Mouse (Mus musculus): ENCODE results near the gene Cel. TPM values are rescaled to one million over a fixed set of nuclear protein-coding genes. Genes with fewer than 3 reads are reported as not detected.
A peak's percentile ranks its signal among the peaks of the same experiment; 100 is the strongest.

Cel gene
- polyA plus RNA-seq, 1 experiment: not detected

- TF ChIP-seq GATA1 (IDR thresholded peaks at IDR 0.05; ENCODE audit: borderline replicate concordance, low read length): no peak
- TF ChIP-seq FLI1 (IDR thresholded peaks at IDR 0.05; ENCODE audit: low read length): no peak
- peak overlapping the region; percentile 92 for H3K4me3 ChIP-seq (replicated peaks)
- peaks cover 96% of the 10 kb centered on the region for H3K4me1 ChIP-seq
- peaks cover 4% of the 10 kb centered on the region for H3K36me3 ChIP-seq (replicated peaks; ENCODE audit: low read length)
- H3K27me3 ChIP-seq (replicated peaks): peaks cover 68% of the 10 kb centered on the region
- no peaks in the 10 kb centered on the region for H3K9me3 ChIP-seq
These were observed 29.2 kb downstream of the Cel start for GRCm38 (mm10) chr2:28533901-28534435.

DNA sequence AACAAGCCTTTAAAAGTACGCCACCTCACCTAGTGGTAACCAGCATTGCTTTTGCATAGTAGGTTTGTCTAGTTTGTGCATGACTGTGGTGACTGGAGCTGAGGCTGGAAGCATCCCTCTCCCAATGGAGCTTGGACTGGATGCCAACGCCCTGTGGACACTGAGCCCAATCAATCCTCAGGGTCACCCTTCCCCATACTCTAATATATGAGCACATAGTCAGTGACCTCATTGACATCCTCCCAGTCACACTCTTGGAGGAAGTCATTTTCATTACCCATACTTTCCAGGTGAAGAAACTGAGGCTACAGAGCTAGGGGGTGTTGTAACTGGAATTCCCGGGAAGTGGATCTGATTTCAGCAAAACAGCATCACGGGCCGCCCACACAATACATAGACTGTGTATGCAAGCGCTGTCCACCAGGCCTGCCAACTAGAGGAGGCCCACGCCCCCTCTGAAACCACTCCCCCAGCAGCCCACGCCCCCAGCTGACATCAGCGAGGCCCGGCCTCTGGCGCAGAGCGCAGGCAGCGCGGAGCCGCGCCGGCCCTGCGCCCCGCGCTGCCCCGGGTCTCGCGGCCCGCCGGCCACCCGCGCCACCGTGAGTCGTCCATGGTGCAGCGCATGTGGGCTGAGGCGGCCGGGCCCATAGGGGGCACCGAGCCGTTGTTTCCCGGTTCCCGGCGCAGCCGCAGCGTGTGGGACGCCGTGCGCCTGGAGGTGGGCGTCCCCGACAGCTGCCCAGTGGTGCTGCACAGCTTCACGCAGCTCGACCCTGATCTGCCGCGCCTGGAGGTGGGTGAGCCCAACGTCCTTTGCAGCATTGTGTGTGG, 30.0 kb downstream of the Cel start:
- no peak for TF ChIP-seq GATA1 (IDR thresholded peaks at IDR 0.05; ENCODE audit: borderline replicate concordance, low read length)
- TF ChIP-seq FLI1 (IDR thresholded peaks at IDR 0.05; ENCODE audit: low read length): no peak
- Histone ChIP-seq H3K4me1 (peaks cover 95% of the 10 kb centered on the region), H3K9me3 (no peaks in the 10 kb centered on the region), H3K4me3 (replicated peaks) (peak overlapping the region; percentile 92), H3K27me3 (replicated peaks) (peaks cover 65% of the 10 kb centered on the region), H3K36me3 (replicated peaks; ENCODE audit: low read length) (no peaks in the 10 kb centered on the region)

DNA sequence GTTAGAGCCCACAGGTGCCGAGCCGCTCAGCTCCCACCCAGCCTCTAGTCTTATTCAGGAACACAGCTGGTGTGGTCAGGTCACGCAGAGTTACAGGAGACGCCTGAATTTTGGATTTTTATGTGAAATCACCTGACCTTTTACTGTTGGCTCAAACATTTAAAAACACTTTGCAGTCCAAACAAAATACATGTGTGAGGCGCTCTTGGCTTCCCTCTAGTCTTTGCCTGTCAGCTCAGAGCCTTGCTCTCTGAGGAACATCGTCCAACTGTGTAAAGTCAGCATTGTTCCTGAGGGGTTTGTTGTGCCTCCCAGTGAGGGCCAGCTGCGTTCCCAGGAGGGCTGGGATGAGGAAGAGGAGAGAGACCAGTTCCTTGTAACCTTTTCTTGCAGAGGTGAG, 32.9 kb downstream of the Cel start:
- Histone ChIP-seq H3K4me1 (peaks cover 97% of the 10 kb centered on the region), H3K36me3 (replicated peaks; ENCODE audit: low read length) (no peaks in the 10 kb centered on the region), H3K9me3 (no peaks in the 10 kb centered on the region), H3K4me3 (replicated peaks) (no peak overlapping the region), H3K27me3 (replicated peaks) (peaks cover 46% of the 10 kb centered on the region)
- TF ChIP-seq FLI1 (IDR thresholded peaks at IDR 0.05; ENCODE audit: low read length): no peak
- no peak for TF ChIP-seq GATA1 (IDR thresholded peaks at IDR 0.05; ENCODE audit: borderline replicate concordance, low read length)

DNA sequence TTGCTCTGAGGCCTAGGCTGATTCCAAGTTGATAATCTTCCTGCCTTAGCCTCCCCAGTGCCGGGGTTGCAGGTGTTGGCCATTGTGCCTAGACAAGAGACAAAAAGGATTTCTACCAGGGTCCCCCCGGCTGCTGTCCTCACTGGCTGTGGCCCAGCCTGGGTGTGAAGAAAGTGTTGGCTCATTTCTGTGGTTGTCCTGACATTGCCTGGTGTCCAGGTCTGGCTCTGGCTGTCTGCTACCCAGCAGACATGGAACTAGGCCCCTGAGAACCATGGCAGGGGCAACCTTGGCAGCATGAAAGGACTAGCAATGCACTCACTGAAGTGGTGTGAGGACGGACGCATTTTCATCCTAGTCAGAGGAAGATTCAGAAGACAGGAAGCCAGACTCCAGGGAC, 33.3 kb downstream of the Cel start:
- H3K27me3 ChIP-seq (replicated peaks): peaks cover 41% of the 10 kb centered on the region
- no peaks in the 10 kb centered on the region for H3K9me3 ChIP-seq
- TF ChIP-seq GATA1 (IDR thresholded peaks at IDR 0.05; ENCODE audit: borderline replicate concordance, low read length) (no peak), FLI1 (IDR thresholded peaks at IDR 0.05; ENCODE audit: low read length) (no peak)
- H3K4me3 ChIP-seq (replicated peaks): no peak overlapping the region
- peaks cover 97% of the 10 kb centered on the region for H3K4me1 ChIP-seq
- H3K36me3 ChIP-seq (replicated peaks; ENCODE audit: low read length): no peaks in the 10 kb centered on the region

DNA sequence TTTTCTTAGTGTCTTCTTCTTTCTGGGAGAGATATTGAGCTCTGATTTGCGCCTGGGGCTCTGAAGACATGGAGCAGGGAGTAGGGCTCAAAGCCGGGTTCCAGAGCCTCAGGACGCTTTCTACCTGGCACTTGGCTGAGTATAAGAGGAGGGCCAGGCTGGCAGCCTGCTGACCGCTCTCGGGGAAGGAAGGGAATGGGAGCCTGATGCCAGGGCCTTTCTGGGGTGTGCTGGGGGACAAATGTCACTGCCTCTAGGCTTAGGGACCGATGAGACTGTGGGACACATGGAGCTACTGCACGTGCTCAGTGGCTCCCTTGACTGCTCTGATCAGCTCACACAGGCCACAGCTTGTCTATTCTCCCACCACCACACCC, 34.9 kb downstream of the Cel start:
- H3K4me3 ChIP-seq (replicated peaks): no peak overlapping the region
- no peaks in the 10 kb centered on the region for H3K36me3 ChIP-seq (replicated peaks; ENCODE audit: low read length)
- H3K4me1 ChIP-seq: peaks cover 97% of the 10 kb centered on the region
- H3K9me3 ChIP-seq: no peaks in the 10 kb centered on the region
- TF ChIP-seq FLI1 (IDR thresholded peaks at IDR 0.05; ENCODE audit: low read length) (no peak), GATA1 (IDR thresholded peaks at IDR 0.05; ENCODE audit: borderline replicate concordance, low read length) (no peak)
- H3K27me3 ChIP-seq (replicated peaks): peaks cover 26% of the 10 kb centered on the region

DNA sequence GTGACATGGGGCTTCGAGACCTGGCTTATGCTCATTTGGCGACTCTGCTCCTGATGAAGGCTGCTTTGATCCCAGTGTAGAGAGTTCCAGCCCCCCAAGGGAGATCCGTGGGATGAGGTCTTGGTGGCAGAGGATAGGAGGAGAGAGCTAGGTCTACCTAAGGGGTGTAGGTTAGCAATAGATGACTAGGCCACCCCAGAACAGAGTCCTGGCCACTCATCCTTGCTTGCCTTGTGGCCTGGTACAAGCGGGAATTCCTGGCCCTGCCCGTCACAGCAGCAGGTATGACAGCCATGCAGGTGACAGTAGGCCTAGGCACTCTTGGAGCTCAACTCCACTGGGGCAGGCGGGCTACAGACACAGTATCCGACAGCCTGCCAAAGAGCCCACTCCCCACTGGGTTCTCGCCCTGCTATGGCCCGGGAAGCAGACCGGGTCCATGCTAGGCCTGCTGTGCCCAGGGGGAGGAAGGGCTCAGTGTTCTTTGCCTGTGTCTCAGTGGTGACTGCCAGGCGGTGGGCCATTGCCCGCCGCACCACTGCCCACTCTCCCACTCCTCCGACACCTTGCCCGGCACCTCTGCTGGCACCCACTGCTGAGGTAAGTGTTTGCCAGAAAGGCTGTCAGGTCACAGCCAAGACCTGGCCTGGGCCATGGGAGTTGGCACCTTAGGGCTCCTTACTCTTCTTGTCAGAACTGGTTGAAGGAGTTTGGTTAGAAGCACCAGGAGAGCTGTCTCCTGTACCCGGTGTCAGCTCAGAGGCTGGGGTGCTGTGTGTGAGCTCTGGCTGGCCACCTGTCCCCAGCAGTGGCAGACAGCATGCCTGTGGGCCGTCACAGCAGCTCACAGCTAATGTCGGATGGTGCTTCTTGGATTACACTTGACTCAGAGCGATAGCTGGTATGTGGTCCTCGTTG, 35.5 kb downstream of the Cel start:
- H3K9me3 ChIP-seq: no peaks in the 10 kb centered on the region
- no peak overlapping the region for H3K4me3 ChIP-seq (replicated peaks)
- H3K36me3 ChIP-seq (replicated peaks; ENCODE audit: low read length): no peaks in the 10 kb centered on the region
- peaks cover 97% of the 10 kb centered on the region for H3K4me1 ChIP-seq
- H3K27me3 ChIP-seq (replicated peaks): peaks cover 26% of the 10 kb centered on the region
- TF ChIP-seq GATA1 (IDR thresholded peaks at IDR 0.05; ENCODE audit: borderline replicate concordance, low read length) (no peak), FLI1 (IDR thresholded peaks at IDR 0.05; ENCODE audit: low read length) (no peak)

DNA sequence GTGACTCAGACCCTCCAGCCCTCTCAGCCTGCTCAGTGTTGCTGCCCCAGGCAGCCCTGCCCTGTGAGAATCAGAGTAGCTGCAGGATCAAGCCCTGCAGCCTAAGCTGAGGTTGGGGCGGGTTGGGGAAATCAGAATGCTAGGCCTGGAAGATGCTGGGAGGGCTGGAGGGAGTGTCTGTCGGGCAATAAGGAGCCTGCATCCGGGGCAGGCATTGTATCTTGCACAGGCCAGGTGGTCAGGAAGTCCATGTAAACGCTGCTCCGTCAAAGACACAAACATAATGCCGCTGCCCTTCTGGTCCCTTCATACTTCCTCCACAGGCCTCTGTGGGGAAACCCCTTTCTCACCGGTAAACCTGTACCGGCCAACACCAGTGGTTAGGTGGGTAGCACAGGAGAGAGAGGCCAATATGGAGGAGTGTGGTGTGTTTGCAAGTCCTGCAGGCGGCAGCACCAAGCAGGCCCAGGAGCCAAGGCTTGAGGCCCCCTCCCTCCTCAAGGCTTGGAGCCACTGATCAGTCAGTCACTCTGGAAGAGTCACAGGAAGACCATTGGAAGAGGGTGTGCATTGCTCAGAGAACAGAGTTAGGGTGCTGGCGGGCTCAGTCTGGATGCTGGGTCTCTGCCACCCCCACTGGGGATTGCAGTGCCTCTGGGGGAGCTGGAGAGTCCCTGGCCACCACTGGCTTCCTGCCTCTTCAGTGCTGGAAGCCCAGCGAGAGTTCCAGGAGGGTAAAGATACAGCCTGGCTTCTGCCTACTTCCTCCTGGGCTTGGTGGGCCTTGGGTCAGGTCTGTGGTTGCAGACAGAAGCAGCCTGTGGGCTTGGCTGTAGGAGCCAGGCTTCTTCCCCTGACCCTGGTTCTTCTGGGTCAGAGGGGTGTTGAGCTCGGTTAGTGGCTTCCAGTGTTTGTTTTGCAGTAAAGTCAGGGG, 37.0 kb downstream of the Cel start:
- TF ChIP-seq GATA1 (IDR thresholded peaks at IDR 0.05; ENCODE audit: borderline replicate concordance, low read length): no peak
- no peak for TF ChIP-seq FLI1 (IDR thresholded peaks at IDR 0.05; ENCODE audit: low read length)
- no peaks in the 10 kb centered on the region for H3K9me3 ChIP-seq
- H3K27me3 ChIP-seq (replicated peaks): peaks cover 23% of the 10 kb centered on the region
- peaks cover 97% of the 10 kb centered on the region for H3K4me1 ChIP-seq
- H3K4me3 ChIP-seq (replicated peaks): peak overlapping the region; percentile 89
- no peaks in the 10 kb centered on the region for H3K36me3 ChIP-seq (replicated peaks; ENCODE audit: low read length)

- no peaks in the 10 kb centered on the region for H3K36me3 ChIP-seq (replicated peaks; ENCODE audit: low read length)
- peaks cover 27% of the 10 kb centered on the region for H3K27me3 ChIP-seq (replicated peaks)
- TF ChIP-seq GATA1 (IDR thresholded peaks at IDR 0.05; ENCODE audit: borderline replicate concordance, low read length) (no peak), FLI1 (IDR thresholded peaks at IDR 0.05; ENCODE audit: low read length) (no peak)
- H3K4me1 ChIP-seq: peaks cover 95% of the 10 kb centered on the region
- H3K9me3 ChIP-seq: no peaks in the 10 kb centered on the region
- peak overlapping the region; percentile 89 for H3K4me3 ChIP-seq (replicated peaks)
These were observed 37.8 kb downstream of the Cel start for GRCm38 (mm10) chr2:28525219-28525942.

Data from megakaryocyte, embryonic 14.5 days (primary cell).